Mouse (Mus musculus): ENCODE data around the gene Bcat1.
"Not testable (repeated sequence)": the region's sequence is repeated elsewhere in the genome, so short reads cannot be mapped to it uniquely, and the experiment has no call there.

The Bcat1 gene

GRCm38 (mm10) chr6:145075548-145076224 lies at the start of gene Bcat1:
Gene Bcat1 (minus strand): TSS chr6:145076184.
- DNase-seq = peak; percentile 4

GRCm38 (mm10) chr6:145125591-145126113 lies 49.7 kb upstream of the Bcat1 start:
- no peak for DNase-seq

- no peak for DNase-seq
Measured at GRCm38 (mm10) chr6:145124621-145125020, 48.6 kb upstream of the Bcat1 start.

DNA sequence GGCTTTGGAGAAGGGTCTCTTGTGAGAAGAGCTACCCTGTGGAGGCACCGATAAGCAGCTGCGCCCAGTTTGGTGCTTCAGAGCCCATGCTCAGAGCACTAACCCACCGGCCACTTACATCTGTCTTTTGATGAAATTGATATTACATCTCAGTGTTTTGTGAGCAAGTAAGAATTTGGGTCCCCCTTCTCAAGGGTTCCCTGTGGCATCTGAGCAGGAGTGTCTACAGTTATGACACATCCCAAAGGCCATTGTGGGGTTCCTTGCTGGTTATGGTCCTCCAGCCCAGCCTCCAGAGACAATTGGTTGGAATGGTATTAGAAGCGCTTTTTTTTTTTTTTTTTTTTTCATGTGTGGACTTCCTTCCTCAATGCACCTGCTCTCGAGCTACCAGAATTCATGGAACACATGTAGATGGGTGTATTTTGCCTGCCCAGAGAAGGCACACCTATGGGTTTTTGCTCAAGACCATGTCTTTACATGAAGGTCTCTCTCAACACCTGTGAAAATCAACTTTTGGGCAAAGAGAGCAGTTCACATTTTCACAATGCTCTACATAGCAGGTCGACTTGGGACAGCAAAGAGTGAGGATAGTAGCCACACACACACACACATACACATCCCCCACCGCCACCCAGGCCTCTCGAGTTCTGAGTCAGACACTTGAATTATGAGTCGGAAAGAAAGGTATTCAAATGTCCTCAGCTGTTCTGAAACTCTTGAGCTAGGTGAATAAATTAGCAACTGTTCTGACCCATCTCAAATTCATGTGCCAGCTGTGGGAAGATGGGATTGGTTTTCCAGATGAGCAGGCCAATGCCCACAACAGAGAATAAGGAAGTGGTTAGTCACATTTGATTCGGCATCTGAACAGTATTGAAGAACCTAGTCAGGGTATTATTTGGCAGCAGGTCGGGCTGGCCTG lies 47.4 kb upstream of the Bcat1 start:
- DNase-seq = no peak

DNA sequence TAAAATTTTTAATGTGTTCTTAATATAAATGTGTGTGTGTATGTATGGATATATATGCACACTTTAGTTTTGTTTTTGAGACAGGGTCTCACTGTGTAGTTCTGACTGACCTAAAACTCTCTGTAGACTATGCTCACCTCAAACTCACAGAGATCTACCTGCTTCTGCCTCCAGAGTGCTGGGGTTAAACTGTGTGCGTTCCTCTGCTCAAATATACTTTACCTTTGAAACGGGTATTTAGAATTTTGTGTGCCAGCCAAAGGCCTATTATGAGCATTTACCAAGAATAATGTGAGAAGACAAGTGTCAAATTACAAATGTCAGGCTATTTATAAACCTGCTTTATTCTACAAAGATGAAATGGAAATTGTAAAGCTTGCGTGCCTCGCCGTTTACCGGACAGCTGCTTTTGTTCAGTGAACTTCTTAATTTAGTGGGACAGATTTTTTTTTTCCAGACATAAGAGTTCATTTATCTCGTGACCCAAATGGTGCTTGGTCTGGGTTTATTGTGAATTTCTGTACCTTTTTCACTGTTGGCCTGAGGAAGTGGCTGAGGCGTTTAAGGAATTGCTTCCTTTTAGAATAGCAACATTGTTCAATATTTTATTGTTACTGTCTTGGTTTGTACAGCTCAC lies 46.6 kb upstream of the Bcat1 start:
- no peak for DNase-seq

- peak; percentile 25 for DNase-seq
Measured at GRCm38 (mm10) chr6:145121590-145122420, 45.8 kb upstream of the Bcat1 start.

GRCm38 (mm10) chr6:145120787-145121589 lies 45.0 kb upstream of the Bcat1 start:
- DNase-seq = no peak

GRCm38 (mm10) chr6:145120086-145120485 lies 44.1 kb upstream of the Bcat1 start:
- no peak for DNase-seq

DNA sequence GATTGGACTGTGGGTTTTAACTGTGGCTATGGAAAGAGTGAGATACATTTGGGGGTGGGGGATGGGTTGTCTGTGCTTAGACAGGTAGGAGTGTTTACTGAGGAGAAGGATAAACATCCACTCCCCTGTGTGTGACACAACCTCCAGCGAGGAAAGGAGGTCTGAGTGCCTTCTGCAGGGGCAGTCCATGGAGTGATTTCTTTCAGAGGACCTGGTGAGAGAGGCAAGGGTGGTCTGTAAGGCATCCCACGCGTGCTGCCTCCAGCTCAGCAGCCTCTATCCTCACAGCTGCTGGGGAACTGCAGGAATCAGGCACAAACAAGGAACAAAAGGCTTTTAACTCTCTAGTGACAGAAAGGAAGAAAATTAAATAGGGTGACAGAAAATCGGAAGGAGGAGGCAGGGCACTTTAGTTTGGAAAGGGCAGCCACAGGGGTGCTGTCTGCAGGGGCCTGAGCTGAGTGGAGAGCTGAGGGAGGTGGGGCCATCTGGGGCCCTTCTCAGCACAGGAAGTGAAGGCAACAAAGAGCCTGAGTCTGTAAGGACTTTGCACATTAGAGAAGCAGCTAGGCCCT lies 40.2 kb upstream of the Bcat1 start:
- DNase-seq = no peak

DNA sequence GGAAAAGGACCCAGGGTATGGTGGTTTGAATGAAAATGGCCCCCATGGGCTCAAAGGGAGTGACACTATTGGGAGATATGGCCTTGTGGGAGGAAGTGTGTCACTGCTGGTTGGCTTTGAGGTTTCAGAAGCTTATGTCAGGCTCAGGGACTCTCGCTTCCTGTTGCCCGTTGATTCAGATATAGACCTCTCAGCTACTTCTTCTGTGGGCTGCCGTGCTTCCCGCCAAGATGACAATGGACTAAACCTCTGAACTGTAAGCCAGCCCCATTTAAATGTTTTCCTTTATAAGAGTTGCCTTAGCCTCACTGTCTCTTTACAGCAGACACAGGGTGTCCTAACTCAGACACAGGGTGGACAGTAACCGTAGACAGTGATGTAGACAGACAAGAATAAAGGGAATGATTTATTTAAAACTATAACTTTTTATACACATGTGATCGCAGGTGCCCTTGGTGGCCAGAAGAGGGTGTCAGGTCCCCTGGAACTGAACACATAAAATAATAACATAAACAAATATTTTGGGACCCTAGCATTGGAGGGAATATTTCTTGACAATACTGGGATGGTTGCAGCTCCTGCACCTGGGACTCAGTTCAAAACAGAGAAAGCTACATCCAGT lies 39.6 kb upstream of the Bcat1 start, which contains the start of gene Lrmp:
TSS of gene Lrmp (plus strand) at position 178 of the 622 bp plus-strand sequence.
- no peak for DNase-seq

DNA sequence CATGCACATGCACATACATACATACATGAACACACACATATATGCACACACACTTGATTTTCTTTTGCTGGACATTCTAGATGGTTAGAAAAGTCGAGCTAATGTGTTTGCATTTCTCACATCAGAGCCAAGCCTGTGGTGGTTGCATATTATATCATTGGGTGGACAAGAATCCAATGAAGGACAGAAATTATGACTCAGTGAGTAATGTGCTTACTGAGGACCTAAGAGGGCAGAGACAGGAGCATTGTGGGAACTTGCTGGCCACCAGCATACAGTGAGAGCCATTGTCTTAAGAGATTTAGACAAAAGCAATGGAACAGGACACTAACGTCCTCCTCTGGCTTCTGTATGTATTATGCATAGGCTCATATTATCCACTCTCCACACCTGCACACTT lies 38.6 kb upstream of the Bcat1 start:
- DNase-seq = no peak

- no peak for DNase-seq
Measured at GRCm38 (mm10) chr6:145112865-145113264, 36.9 kb upstream of the Bcat1 start.

DNA sequence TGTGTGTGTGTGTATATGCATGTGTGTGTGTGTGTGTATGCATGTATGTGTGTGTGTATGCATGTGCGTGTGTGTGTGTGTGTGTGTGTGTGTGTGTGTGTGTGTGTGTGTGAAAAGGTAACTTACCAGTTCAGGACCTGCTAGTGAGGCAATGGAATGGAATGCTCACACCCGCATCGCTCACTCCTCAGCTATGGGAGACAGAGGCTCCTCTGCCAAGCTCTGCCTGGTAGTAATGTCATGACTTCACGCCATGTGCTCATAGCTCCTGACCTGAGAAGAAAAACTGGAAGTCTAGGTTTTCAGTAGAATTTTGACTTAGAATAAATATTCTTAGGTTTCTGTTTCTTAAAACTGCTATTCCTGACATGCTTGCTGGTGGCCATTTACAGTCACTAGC lies 34.8 kb upstream of the Bcat1 start:
- no peak for DNase-seq

DNA sequence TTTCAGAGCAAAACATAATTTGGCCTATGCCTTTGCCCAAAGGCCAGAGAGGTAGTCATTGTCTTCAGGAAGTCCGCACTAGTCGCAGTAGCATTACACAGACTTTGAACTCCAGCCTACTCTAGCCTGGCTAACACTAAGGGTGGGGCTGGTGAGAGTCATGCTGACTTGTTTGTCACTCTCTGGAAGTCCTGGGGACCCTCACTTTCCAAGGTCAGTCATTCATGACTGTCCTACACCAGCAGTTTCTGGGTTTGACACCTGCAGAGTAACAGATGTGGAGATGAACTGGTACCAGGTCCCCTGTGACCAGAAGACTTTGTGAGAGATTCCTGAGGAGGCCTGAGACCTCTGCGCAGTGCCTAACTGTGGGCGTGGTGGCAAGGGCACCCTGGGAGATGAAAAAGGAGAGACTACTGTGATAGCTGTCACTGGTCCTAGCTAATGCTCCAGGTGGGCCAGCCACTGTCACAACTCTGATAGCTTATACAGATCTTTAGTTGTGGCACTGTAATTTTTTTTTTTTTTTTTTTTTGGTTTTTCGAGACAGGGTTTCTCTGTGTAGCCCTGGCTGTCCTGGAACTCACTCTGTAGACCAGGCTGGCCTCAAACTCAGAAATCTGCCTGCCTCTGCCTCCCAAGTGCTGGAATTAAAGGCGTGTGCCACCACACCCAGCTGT lies 30.3 kb upstream of the Bcat1 start:
- DNase-seq = no peak

- DNase-seq = no peak
Measured at GRCm38 (mm10) chr6:145105439-145105838, 29.5 kb upstream of the Bcat1 start.

DNA sequence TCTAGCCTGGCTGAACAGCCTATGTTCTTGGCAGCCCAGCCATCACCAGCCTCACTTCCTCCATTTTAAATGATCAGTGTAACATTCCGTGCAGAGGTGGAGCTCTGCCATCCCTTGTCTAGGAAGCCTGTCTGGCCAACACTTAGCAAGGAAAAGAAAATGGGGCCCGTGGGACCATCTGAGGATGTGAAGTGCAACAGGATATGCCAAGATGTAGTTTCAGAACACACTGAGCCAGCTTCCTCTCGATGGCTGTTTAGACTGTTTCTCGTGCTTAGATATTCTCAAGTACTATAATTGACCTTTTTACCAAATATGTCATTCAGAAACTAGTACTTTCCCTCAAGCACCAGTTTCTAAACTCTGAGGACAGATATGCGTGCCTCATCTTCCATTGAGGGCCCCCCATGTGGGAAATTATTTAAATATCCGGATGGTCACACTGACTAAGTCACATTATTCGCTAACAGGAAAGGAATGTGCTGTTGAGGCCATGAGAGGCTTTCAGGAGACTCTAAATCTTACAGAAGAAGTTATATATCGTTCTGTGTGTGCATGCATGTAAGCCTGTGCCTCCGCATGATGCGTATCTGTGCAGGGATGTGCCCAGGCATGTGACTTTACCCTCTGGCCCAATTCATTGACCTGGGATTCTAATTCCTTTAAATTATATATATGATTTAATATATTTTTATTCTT lies 28.4 kb upstream of the Bcat1 start:
- DNase-seq = no peak

GRCm38 (mm10) chr6:145100923-145101322 lies 24.9 kb upstream of the Bcat1 start:
- no peak for DNase-seq

- DNase-seq = no peak
Measured at GRCm38 (mm10) chr6:145094431-145094830, 18.4 kb upstream of the Bcat1 start.

GRCm38 (mm10) chr6:145093038-145093622 lies 17.1 kb upstream of the Bcat1 start:
- not testable (repeated sequence) for DNase-seq

All from lung, postnatal 10 days (tissue).